Mouse (Mus musculus): ENCODE results near the gene Hprt.
"Not testable (repeated sequence)": the region's sequence is repeated elsewhere in the genome, so short reads cannot be mapped to it uniquely, and the experiment has no call there.

The Hprt gene

GRCm38 (mm10) chrX:52987905-52988783, at the start of gene Hprt:
Gene Hprt, plus strand, starts transcription at chrX:52988137.
- peak; percentile 99 for DNase-seq

DNA sequence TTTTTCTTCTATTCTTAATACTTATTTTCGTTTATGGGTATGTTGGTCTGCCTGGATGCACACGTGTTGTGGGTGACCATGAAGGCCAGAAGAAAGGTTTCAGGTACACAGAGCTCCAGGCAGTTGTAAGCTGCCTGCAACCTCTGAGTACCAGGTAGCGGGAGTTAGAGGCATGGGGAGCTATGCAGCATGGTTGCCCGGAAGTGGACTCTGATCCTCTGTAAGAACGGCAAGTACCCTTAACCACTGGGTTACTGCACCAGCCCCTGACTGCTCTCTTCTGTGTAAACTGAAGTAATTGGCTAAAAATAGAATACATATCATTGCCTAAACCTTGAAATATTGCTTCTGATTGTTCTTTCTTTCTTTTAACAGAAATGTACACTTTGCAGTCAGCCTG, 42.4 kb upstream of the Hprt start:
- no peak for DNase-seq

- no peak for DNase-seq
Measured at GRCm38 (mm10) chrX:52949713-52950112, 38.2 kb upstream of the Hprt start.

- DNase-seq = no peak
Measured at GRCm38 (mm10) chrX:52956942-52957341, 31.0 kb upstream of the Hprt start.

DNA sequence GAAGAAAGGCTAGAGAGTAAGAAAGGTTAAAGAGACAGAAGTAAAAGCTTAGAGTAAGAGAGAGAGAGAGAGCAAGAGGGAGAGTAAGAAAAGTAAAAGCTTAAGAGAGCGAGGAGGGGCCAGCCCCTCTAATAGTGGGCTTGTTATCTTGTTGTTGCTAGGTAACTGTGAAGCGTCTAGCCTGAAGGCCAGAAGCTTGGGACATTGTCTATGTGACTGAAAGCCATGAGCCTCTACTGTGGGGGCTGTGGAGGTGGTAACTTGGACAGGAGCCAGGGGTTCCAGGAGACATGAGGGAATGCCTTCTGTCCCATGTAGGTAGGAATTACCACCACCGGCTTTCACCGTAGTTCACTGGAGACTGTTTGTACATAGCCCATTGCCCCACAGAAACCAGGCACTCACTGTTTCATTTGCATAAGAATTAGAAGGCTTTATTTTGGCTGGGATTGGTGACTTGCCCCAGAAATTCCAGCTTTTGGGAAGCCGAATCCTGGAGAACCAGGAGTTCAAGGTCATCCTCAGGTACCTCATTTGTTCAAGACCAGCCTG, 26.3 kb upstream of the Hprt start:
- DNase-seq = no peak

DNA sequence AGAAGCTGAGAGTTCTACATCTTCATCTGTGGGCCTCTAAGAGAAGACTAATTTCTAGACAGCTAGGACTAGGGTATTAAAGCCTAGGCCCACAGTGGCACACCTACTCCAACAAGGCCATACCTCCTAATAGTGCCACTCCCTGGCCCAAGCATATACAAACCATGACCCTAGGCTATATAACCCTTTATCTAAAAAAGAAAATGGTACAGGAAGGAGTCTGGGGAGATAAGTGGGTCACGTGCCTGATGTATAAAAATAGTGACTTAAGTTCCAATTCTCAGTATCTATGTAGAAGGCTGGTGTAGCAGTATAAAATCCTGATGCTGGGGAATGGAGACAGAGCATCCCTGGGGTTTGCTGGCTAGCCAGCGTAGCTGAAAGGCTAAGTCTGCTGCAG, 22.8 kb upstream of the Hprt start:
- no peak for DNase-seq

- DNase-seq = peak; percentile 97
Measured at GRCm38 (mm10) chrX:52971211-52972006, 16.5 kb upstream of the Hprt start.

DNA sequence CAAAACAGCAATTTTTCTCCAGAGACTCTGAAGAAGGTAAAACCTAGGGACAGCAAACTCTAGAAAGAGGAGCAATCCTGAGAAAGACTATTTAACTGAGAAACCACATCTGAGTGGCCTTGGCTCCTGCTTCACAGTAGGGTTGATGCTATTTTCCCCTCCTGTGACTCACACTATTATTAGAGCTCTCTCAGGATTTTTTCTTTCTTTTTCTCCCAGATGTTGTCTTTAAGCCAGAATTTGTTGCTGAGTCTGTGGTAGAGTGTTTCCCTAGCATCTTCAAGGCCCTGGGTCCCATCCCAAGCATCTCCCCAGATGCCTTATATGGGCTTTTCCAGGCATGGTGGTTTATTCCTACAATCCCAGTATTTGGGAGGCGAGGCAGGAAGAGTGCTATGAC, 15.8 kb upstream of the Hprt start:
- DNase-seq = no peak

- no peak for DNase-seq
Measured at GRCm38 (mm10) chrX:52972680-52973079, 15.3 kb upstream of the Hprt start.

DNA sequence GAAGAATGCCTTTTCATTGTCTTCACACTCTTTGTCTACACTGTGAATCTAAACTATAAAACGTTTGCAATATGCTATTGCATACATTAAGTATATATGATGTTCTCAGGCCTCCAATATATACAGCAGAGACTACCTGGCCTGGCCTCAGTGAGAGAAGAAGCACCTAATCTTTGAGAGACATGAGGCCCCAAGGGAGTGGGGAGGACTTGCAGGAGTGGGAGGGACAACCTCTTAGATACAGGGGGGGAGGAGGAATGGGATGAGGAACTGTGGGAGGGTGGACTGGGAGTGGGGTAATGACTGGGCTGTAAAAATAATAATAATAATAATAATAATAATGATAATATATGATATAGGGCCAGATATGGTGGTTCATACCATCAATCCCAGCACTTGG, 9.4 kb upstream of the Hprt start:
- DNase-seq = no peak

DNA sequence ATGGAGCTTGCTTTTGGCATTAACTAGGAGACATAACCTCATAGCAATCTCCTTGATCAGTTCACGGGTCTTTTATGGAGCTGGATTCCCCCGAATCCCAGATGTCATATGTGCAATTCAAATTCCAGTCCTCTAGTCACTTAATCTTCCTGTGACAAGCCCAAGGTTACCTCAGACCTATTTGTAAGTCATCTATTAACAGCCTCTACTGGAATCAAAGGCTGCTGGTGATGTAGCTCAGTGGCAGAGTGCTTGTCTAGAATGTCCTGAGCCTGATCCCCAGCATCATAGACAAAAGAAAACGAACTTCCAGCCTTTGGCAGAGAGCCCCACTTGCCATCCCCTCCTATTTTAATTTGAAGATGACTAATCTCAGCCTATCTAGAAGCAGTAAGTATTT, 6.6 kb upstream of the Hprt start:
- no peak for DNase-seq

DNA sequence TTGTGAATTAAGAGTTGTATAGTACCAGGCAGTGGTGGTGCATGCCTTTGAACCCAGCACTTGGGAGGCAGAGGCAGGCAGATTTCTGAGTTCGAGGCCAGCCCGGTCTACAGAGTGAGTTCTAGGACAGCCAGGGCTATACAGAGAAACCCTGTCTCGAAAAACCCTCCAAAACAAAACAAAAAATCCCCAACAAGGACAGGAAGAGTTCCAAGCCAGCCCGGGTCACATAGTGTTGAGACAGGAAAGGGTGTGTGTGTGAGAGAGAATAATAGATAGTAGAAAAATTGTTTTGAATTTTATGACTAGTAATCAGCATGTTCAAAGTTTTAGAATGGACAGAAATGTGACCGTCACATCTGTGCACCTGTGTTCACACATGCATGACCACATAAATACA, 6.8 kb downstream of the Hprt start:
- peak; percentile 78 for DNase-seq

- DNase-seq = not testable (repeated sequence)
Measured at GRCm38 (mm10) chrX:53004887-53005286, 16.9 kb downstream of the Hprt start.

GRCm38 (mm10) chrX:53006062-53006461, 18.1 kb downstream of the Hprt start:
- DNase-seq = no peak

DNA sequence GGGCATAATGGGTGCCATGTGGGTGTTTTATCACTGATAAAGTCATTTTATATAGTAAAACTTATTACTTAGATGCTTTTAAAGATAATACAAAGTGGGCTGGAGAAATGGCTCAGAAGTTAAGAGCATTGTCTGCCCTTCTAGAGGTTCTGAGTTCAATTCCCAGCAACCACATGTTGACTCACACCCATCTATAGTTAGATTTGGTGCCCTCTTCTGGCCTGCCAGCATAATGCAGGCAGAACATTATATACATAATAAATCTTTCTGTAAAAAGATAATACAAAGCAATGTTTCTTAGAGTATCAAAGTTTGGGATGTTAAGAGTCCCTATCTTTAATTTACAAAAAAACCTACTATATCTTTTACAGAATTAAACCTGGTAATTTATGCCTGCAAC, 27.6 kb downstream of the Hprt start:
- peak; percentile 10 for DNase-seq

GRCm38 (mm10) chrX:53023021-53023420, 35.1 kb downstream of the Hprt start:
- DNase-seq = no peak

DNA sequence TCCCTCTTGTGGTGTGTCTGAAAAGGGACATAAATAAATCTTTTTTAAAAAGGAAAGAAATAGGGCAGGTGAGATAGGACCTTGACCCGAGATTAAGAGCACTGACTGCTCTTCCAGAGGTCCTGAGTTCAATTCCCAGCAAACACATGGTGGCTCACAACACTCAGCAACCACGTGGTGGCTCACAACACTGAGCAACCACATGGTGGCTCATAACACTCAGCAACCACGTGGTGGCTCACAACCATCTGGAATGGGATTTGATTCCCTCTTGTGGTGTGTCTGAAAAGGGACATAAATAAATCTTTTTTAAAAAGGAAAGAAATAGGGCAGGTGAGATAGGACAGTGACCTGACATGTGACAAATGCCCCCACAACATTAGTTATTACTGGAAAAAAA, 36.3 kb downstream of the Hprt start:
- not testable (repeated sequence) for DNase-seq

- DNase-seq = no peak
Measured at GRCm38 (mm10) chrX:53025471-53026223, 37.7 kb downstream of the Hprt start.

DNA sequence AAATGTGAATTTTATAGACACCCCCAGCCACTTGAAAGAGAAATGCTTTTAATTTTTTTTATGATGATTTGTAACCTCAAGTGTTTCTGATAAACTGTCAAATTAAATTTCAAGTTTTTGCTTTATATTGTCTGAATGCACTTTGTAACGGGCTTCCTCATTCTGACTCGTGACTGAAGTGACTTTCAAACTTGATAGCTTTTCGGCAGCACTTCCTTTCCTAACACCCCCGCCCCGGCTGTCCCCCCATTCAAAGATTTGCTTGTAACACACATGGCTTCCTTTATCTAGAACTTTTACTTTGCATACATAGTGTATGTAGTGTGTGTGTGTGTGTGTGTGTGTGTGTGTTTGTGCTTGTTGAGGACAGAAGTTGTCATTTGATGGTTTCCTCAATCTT, 41.6 kb downstream of the Hprt start:
- DNase-seq = no peak

- DNase-seq = no peak
Measured at GRCm38 (mm10) chrX:53038194-53038593, 50.3 kb downstream of the Hprt start.

DNA sequence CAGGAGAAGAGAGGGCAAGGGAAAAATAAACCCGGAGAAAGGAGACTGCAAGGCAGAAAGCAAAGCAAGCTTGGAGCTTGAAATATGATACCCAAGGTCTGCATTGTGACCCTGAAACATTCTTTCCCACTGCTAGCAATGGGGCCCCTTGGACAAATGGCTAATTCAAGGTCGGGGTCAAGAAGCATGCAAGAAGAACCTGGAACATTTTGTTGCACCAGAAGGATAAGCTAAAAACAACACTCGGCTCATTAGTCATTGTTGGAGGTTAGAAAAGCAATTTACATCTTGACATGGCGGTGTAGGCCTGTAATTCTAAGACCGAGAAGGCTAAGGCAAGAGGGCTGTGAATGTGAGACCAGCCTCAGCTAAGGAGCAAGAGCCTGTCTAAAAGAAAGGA, 51.7 kb downstream of the Hprt start:
- DNase-seq = no peak

GRCm38 (mm10) chrX:53040138-53040537, 52.2 kb downstream of the Hprt start:
- DNase-seq = peak; percentile 7

DNA sequence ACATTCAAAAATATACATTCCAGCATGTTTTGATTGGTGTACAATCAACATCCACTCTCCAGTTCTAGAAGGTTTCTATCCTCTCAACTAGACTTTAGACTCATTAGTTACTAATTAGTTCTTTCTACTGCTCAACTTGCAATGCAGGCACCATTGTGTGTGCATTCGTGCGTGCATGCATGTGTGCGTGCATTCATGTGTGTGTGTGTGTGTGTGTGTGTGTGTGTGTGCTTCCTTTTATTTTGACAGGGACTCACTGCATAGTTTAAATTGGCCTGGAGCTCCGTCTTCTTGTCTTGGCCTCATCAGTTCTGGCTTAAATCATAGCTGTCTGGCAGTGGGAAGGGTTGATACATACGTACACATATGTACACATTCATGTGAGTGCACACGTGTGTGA, 53.1 kb downstream of the Hprt start:
- DNase-seq = peak; percentile 45

Data from heart, adult 11 months (tissue).